Mouse (Mus musculus): ENCODE results near the gene Hsd3b1.
"Not testable (repeated sequence)": the region's sequence is repeated elsewhere in the genome, so short reads cannot be mapped to it uniquely, and the experiment has no call there.

Hsd3b1 gene

GRCm38 (mm10) chr3:98859576-98859975 is at the start of gene Hsd3b1:
TSS of gene Hsd3b1 (minus strand) at chr3:98859794.
- no peak for DNase-seq (ENCODE audit: low read depth)

- no peak for DNase-seq (ENCODE audit: low read depth)
Observed at GRCm38 (mm10) chr3:98897606-98898005, 38.0 kb upstream of the Hsd3b1 start.

- DNase-seq (ENCODE audit: low read depth) = peak; percentile 59
Observed at GRCm38 (mm10) chr3:98895071-98895601, 35.5 kb upstream of the Hsd3b1 start.

GRCm38 (mm10) chr3:98893057-98893772 is 33.6 kb upstream of the Hsd3b1 start, which contains the start of gene Hao2:
TSS of gene Hao2 (minus strand) at chr3:98893239.
- DNase-seq (ENCODE audit: low read depth) = no peak

GRCm38 (mm10) chr3:98890430-98890829 is 30.8 kb upstream of the Hsd3b1 start:
- DNase-seq (ENCODE audit: low read depth) = no peak

- DNase-seq (ENCODE audit: low read depth) = no peak
Observed at GRCm38 (mm10) chr3:98888206-98888605, 28.6 kb upstream of the Hsd3b1 start.

DNA sequence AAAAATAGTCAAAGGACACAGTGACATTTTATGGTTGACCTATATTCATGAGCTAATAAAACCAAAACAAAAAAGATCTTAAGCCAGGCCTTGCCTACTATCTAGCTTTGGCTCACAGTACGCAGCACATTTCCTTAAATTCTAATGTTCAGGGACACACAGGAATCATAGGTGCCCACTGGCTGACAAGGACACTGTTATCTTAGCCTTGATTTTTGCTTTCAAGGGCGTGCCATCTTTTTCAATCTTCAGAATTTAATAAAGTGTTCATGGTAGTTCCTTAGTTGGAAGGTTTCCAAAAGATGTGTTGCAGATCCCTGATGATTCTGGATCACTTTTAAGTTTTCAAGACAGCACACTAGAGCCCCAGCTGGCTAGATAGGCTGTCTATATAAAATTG is 21.2 kb upstream of the Hsd3b1 start:
- no peak for DNase-seq (ENCODE audit: low read depth)

GRCm38 (mm10) chr3:98880216-98880615 is 20.6 kb upstream of the Hsd3b1 start:
- DNase-seq (ENCODE audit: low read depth) = no peak

DNA sequence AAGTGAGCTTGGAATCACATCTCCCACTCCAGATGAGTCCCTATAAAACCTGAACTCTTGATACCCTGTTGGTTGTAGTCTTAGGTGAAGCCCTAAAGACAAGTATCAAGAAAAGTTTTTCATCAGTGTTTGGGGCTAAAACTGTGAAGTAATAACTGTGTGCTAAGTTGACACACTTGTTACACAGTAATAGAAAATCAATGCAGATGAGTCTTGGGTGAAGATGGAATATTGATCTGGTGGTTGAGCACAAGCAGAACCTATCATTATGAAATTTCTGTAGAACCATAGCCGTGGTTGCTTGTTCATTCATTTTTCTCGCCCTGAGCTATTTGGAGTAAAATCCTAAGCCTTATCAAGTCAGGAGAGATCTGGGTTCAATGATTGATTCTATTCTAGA is 8.6 kb upstream of the Hsd3b1 start:
- DNase-seq (ENCODE audit: low read depth) = no peak

DNA sequence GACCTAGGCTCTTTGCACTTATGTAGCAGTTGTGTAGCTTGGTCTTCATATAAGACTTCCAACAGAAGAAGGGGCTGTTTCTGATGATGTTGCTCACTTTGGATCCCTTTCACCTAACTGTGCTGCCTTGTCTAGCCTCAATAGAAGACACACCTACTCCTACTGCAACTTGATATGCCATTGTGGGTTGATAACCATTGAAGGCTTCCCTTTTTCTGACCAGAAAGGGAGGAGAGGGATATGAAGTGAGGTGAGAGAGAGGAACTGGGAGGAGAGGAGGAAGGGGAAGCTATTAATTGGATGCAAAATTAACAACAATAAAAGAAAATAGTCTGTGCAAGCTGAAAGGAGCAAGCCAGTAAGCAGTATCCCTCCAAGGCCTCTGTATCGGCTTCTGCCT is 3.2 kb upstream of the Hsd3b1 start:
- no peak for DNase-seq (ENCODE audit: low read depth)

GRCm38 (mm10) chr3:98858051-98858450 is 1.5 kb downstream of the Hsd3b1 start:
- DNase-seq (ENCODE audit: low read depth) = no peak

DNA sequence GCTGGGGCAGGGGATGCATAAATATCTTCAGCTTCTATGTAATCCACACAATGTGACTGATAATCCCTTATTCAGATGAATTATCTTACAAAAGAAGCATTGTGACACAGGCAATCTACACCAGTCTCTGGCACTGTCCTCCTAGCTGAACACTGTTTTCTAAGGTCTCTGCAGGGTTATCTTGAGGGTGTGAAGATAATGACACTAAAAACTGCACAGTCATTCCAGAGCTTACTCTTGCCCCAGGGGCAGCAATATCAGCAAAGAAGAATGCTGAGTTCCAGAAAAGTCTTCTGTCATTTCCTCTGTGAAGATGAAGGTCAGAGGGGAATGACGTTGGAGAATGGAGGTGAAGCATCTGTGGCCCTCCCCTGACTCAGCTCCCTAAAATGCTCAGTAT is 2.7 kb downstream of the Hsd3b1 start:
- DNase-seq (ENCODE audit: low read depth) = no peak

DNA sequence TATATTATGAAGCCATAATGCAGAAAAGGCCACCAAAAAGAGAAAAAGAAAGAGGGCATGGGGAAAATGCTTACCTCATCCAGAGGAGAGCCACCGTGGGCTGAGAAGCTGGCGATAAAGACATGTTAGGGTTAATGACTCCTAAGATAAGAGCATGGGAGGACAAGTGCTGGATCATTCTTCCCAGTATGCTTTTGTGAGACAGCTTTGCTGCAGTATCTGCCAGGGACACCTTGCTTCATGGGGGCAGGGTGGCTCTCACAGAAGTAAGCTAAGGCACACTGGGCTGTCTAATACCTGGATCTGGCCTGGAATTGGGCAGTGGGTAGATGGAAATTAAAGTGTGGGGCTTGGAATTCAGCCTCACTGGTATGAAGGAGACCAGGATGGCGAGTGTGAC is 4.4 kb downstream of the Hsd3b1 start:
- no peak for DNase-seq (ENCODE audit: low read depth)

- DNase-seq (ENCODE audit: low read depth) = no peak
Observed at GRCm38 (mm10) chr3:98853685-98854084, 5.9 kb downstream of the Hsd3b1 start.

- no peak for DNase-seq (ENCODE audit: low read depth)
Observed at GRCm38 (mm10) chr3:98853051-98853450, 6.5 kb downstream of the Hsd3b1 start.

- no peak for DNase-seq (ENCODE audit: low read depth)
Observed at GRCm38 (mm10) chr3:98852631-98853030, 7.0 kb downstream of the Hsd3b1 start.

DNA sequence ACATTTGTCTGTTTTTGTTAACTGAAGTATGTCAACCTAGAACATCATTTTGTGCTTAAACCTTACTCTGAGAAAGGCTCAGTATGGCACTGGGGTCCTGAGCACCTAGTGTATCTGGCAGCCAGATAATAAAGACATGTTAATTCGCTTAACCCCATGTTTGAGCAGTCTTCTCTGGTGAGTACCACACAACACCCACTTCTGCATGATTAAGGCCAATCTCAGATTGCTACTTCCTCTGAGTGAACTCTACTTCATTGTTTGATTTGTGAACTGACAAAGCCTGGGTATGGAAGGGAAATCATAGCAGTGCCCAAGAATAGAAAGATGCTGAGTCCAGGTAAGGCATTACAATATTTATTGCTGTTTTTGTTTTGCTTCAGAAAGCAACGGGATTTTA is 7.7 kb downstream of the Hsd3b1 start:
- DNase-seq (ENCODE audit: low read depth) = no peak

- DNase-seq (ENCODE audit: low read depth) = no peak
Observed at GRCm38 (mm10) chr3:98850262-98850661, 9.3 kb downstream of the Hsd3b1 start.

DNA sequence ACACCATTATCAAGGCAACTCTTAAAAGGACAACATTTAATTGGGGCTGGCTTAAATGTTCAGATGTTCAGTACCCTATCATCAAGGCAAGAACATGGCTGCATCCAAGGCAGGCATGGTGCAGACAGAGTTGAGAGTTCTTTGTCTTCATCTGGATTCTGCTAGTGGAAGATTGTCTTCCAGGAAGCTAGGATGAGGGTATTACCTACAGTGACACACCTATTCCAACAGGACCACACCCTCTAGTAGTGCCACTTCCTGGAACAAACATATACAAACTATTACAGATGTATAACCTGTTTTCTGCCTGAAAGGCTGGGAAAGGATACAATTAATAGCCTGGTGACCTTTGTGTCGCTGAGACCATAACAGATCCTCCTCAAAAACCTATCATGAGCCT is 10.7 kb downstream of the Hsd3b1 start:
- no peak for DNase-seq (ENCODE audit: low read depth)

DNA sequence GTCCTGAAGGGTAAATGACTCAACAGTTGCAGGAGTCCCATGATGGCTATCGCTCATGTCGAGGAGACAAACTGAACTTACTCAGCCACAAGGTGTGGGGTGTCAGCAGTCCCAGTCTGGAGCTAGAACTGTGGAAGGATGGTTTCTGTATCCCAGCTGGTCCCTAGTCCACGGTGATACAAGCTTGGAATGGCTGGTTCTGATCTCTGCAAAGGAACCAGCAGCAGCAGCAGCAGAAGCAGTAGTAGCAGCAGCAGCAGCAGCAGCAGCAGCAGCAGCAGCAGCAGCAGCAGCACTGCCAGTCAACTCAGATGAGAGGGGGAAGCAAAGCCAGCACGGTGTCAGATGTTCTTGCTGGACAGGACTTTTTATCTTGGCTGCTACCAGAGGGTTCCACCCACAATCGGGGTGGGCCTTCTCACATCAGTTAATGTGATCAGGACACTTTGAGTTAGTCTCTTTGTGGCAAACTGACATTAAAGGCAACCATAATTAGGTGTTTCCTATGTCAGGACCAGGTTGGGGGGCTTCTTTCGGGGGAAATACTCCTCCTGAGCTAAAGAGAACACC is 45.4 kb downstream of the Hsd3b1 start, which contains the start of gene Hsd3b6:
Hsd3b6 (minus strand) TSS at position 343 of the 570 bp plus-strand sequence.
- no peak for DNase-seq (ENCODE audit: low read depth)

- not testable (repeated sequence) for DNase-seq (ENCODE audit: low read depth)
Observed at GRCm38 (mm10) chr3:98812653-98813052, 46.9 kb downstream of the Hsd3b1 start.

- DNase-seq (ENCODE audit: low read depth) = not testable (repeated sequence)
Observed at GRCm38 (mm10) chr3:98805032-98805431, 54.6 kb downstream of the Hsd3b1 start.

Measured in 416B (cell line).